Mouse (Mus musculus): Measurements from ENCODE around the gene Ugt3a1.

DNA sequence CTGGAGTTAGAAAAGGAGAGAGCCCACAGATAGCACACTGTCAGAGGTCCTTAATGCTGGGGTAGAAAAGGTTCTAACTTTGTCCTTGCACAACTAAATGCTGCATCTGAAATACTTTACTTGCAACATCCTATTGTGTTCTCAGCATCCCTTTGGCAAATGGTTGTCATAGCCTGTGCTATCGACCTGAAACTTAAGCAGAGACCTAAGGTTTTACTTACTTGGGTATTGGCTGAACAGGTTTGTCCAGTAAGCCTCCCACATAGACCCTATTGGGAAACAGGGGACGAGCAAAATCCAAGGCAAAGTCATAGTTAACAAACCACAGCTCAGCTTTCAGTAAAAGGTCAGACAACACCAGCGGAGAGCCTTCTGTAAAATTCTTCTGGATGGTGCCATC is 16.1 kb upstream of the Ugt3a1 start:
- TF ChIP-seq CTCF (IDR thresholded peaks at IDR 0.05; ENCODE audit: low read depth), result no peak
- TF ChIP-seq EP300 (IDR thresholded peaks at IDR 0.05; ENCODE audit: low read depth), result no peak

All from liver, embryonic 14.5 days (tissue).